Mouse (Mus musculus): ENCODE measurements around the gene Gm28035. TPM values are rescaled to one million over a fixed set of nuclear protein-coding genes. Genes with fewer than 3 reads are reported as not detected.
A peak's percentile ranks its signal among the peaks of the same experiment; 100 is the strongest.

The Gm28035 gene
- polyA plus RNA-seq, 1 experiment from 2014 or later: 0.08 TPM

GRCm38 (mm10) chr2:30244595-30245178 is 4.3 kb downstream of the Gm28035 start:
- DNase-seq (ENCODE audit: low spot score): no peak
- WGBS: 76% methylated on average over 7 of the region's 7 CpGs
- Histone ChIP-seq H3K9me3 (replicated peaks) (no peaks in the 10 kb centered on the region), H3K4me1 (peaks cover 47% of the 10 kb centered on the region), H3K27ac (peak overlapping the region; percentile 69; the same call in 1 of the 2 replicates), H3K36me3 (peaks cover 96% of the 10 kb centered on the region), H3K4me3 (no peak overlapping the region), H3K27me3 (ENCODE audit: low read depth, poor library complexity, severe bottlenecking) (no peaks in the 10 kb centered on the region)

GRCm38 (mm10) chr2:30247036-30247435 is 6.7 kb downstream of the Gm28035 start:
- peaks cover 96% of the 10 kb centered on the region for H3K36me3 ChIP-seq
- H3K4me1 ChIP-seq: peaks cover 42% of the 10 kb centered on the region
- H3K4me3 ChIP-seq: no peak overlapping the region
- 94% methylated on average over 5 of the region's 5 CpGs for WGBS
- H3K27ac ChIP-seq: no peak overlapping the region
- no peaks in the 10 kb centered on the region for H3K9me3 ChIP-seq (replicated peaks)
- no peak for DNase-seq (ENCODE audit: low spot score)
- H3K27me3 ChIP-seq (ENCODE audit: low read depth, poor library complexity, severe bottlenecking): no peaks in the 10 kb centered on the region

DNA sequence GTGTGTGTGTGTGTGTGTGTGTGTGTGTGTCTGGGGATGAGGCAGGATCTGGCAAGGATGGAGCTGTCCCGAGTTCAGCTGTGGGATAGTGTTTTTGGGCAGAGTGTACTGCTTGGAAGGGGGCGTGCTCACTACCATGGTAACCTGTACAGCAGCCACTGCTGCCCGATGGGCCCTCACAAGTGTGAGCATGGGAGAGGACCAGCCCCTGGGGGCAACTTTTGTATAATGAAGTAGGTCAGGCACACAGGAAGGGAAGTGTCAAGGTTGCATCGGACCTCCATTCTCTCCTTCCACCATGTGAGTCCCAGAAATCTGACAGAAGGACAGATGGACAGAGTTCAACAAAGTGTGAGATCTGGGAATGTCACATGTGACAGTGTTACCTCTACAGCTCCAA is 7.3 kb downstream of the Gm28035 start:
- Histone ChIP-seq H3K36me3 (peaks cover 94% of the 10 kb centered on the region), H3K4me1 (peaks cover 37% of the 10 kb centered on the region), H3K27ac (no peak overlapping the region), H3K9me3 (replicated peaks) (no peaks in the 10 kb centered on the region), H3K4me3 (no peak overlapping the region), H3K27me3 (ENCODE audit: low read depth, poor library complexity, severe bottlenecking) (no peaks in the 10 kb centered on the region)
- WGBS: 78% methylated on average over 4 of the region's 4 CpGs
- DNase-seq (ENCODE audit: low spot score): no peak

- no peak for DNase-seq (ENCODE audit: low spot score)
- Histone ChIP-seq H3K9me3 (replicated peaks) (no peaks in the 10 kb centered on the region), H3K27ac (no peak overlapping the region), H3K27me3 (ENCODE audit: low read depth, poor library complexity, severe bottlenecking) (no peaks in the 10 kb centered on the region), H3K4me1 (peaks cover 23% of the 10 kb centered on the region), H3K36me3 (peaks cover 94% of the 10 kb centered on the region), H3K4me3 (no peak overlapping the region)
- WGBS: 100% methylated on average over 3 of the region's 3 CpGs
Observed at GRCm38 (mm10) chr2:30249182-30249581, 8.8 kb downstream of the Gm28035 start.

DNA sequence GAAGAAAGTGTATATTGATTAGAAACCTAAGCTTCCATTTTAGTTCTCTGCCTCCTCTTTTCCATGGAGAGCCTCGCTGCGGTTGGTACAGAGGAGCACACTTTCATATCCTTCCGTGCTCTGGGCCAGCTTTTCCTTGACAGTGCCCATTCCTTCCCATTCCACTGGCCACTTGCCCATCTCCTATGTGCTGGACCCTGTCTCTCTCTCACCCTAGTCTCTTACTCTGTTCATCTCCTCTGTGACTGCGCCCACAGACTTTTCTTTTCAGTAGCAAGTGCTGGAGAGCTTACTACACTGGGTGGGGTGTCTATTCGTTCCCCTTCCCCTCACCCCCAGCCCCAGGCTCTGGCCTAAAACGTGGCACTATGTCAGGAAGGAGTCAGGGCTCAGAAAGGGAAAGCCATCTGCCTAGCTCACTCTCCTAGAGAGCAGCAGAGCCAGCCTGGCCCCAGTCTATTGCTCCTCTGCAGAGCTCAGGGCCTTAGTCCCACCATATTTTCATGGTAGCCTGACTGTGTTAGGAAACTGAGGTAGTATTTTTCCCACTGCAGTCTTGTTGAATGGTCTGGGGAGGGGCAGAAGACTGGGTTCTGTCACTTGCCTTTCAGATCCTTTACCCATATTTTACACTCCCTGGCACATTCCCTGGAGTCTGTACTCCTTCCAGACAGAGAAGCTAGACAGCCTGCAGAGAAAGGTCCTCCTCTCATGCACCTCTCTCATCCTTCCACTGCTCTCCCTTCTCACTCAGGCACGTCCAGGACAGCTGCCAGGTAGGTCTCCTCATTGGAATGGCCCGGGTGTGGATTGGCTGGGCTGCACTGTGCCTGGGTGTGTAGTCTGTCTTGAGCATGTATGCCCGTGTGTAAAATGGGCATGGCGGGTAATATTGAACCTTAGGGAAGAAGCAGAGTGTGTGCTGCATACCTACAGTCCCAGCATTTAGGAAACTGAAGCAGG is 10.1 kb downstream of the Gm28035 start:
- no peak overlapping the region for H3K4me3 ChIP-seq
- H3K27ac ChIP-seq: no peak overlapping the region
- 87% methylated on average over 10 of the region's 10 CpGs for WGBS
- DNase-seq (ENCODE audit: low spot score): no peak
- no peaks in the 10 kb centered on the region for H3K27me3 ChIP-seq (ENCODE audit: low read depth, poor library complexity, severe bottlenecking)
- H3K9me3 ChIP-seq (replicated peaks): no peaks in the 10 kb centered on the region
- H3K4me1 ChIP-seq: peaks cover 13% of the 10 kb centered on the region
- H3K36me3 ChIP-seq: peaks cover 95% of the 10 kb centered on the region

DNA sequence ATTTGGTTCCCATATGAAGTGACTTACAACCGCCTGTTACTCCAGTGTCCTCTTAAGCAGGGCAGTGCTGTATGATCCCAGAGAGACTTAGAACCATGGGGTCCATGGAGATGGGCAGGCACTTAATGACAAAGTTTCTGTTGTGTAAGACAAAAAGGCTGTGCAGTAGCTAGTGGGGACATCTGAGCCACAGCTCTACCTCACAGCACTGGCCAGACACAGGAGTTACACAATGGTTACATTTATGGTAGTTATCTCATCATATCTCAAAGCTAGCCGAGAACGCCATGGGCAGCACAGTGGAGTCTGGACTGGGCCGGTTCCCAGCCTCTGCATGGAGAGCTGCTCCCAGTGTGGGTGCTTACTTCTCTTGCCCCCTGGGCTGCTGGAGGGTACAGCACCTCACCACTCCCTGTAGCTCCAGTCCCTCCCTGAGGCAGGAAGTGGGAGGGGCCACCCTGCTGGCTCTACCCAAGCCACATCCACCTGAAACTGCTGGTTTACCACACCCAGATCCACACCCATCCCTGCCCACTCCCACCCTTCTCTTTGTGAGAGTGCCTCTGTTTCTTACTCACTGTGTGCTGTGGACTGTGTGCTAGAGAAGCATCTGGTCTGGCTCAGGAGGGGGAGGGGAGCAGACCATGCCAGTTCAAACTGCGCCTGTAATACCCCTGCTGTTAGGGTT is 11.2 kb downstream of the Gm28035 start:
- H3K4me3 ChIP-seq: no peak overlapping the region
- peaks cover 95% of the 10 kb centered on the region for H3K36me3 ChIP-seq
- no peak for DNase-seq (ENCODE audit: low spot score)
- H3K9me3 ChIP-seq (replicated peaks): no peaks in the 10 kb centered on the region
- 0 out of 2 replicates have a peak overlapping the region, but pooled peaks have one; percentile 10 for H3K27ac ChIP-seq
- no peaks in the 10 kb centered on the region for H3K27me3 ChIP-seq (ENCODE audit: low read depth, poor library complexity, severe bottlenecking)
- 82% methylated on average over 5 of the region's 5 CpGs for WGBS
- H3K4me1 ChIP-seq: peaks cover 8% of the 10 kb centered on the region

DNA sequence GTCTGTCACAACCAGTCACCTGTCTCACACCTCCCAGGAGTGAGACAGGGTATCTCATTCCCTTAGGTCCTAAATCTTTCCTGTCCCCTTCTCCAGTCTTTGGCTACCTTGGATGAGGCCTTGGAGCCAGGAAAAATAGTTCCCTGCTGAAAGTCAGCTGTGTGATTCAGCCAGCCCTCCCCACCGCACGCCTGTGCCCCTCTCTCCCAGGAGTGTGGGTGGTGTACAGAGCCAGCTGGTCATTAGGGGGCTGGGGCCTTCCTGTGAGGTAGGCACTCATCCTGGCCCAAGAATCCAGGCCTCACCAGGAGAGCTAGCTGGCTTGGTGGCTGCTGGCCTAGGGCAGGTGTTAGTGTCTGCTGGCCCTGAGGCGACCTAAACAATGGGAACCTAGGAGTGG is 12.2 kb downstream of the Gm28035 start:
- Histone ChIP-seq H3K27me3 (ENCODE audit: low read depth, poor library complexity, severe bottlenecking) (no peaks in the 10 kb centered on the region), H3K9me3 (replicated peaks) (no peaks in the 10 kb centered on the region), H3K27ac (peak overlapping the region; percentile 37; the same call in 1 of the 2 replicates), H3K4me1 (peaks cover 8% of the 10 kb centered on the region), H3K36me3 (peaks cover 98% of the 10 kb centered on the region), H3K4me3 (no peak overlapping the region)
- DNase-seq (ENCODE audit: low spot score): no peak
- 87% methylated on average over 3 of the region's 3 CpGs for WGBS

DNA sequence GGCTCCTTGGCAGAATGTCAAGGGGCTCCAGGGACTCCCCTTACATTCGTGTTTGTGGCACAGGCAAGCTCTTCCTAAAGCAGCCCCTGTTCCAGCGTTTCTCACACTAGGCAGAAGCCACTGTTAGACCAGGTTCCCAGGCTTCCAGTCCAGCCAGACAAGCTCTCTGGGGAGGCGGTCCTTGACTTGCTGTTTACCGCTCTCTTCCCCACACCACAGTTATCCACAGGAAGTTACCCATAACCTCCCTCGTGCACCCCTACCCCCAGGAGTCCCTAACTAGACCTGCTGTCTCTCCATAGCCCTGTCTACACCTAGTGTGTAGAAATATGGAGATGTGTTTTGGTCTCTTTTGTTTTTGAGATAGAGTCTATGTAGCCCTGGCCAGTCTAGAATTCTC is 13.4 kb downstream of the Gm28035 start:
- Histone ChIP-seq H3K27me3 (ENCODE audit: low read depth, poor library complexity, severe bottlenecking) (no peaks in the 10 kb centered on the region), H3K27ac (no peak overlapping the region), H3K4me1 (peaks cover 8% of the 10 kb centered on the region), H3K36me3 (peaks cover 98% of the 10 kb centered on the region), H3K4me3 (no peak overlapping the region), H3K9me3 (replicated peaks) (no peaks in the 10 kb centered on the region)
- no peak for DNase-seq (ENCODE audit: low spot score)
- 88% methylated on average over 5 of the region's 5 CpGs for WGBS

GRCm38 (mm10) chr2:30255631-30256395 is 15.4 kb downstream of the Gm28035 start:
- H3K27ac ChIP-seq: no peak overlapping the region
- WGBS: 97% methylated on average over 42 of the region's 42 CpGs
- H3K36me3 ChIP-seq: peaks cover 98% of the 10 kb centered on the region

DNA sequence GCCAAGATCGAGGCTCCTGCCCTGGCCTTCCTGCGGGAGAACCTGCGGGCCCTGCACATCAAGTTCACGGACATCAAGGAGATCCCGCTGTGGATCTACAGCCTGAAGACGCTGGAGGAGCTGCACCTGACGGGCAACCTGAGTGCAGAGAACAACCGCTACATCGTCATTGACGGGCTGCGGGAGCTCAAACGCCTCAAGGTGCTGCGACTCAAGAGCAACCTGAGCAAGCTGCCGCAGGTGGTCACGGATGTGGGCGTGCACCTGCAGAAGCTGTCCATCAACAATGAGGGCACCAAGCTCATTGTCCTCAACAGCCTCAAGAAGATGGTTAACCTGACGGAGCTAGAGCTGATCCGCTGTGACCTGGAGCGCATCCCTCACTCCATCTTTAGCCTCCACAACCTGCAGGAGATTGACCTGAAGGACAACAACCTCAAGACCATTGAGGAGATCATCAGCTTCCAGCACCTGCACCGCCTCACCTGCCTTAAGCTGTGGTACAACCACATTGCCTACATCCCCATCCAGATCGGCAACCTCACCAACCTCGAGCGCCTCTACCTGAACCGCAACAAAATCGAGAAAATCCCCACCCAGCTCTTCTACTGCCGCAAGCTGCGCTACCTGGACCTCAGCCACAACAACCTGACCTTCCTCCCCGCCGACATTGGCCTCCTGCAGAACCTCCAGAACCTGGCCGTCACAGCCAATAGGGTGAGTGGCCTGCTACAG is 16.4 kb downstream of the Gm28035 start:
- Histone ChIP-seq H3K27me3 (ENCODE audit: low read depth, poor library complexity, severe bottlenecking) (no peaks in the 10 kb centered on the region), H3K36me3 (peaks cover 98% of the 10 kb centered on the region), H3K9me3 (replicated peaks) (no peaks in the 10 kb centered on the region), H3K4me1 (peaks cover 4% of the 10 kb centered on the region), H3K27ac (no peak overlapping the region), H3K4me3 (no peak overlapping the region)
- WGBS: 96% methylated on average over 30 of the region's 30 CpGs
- no peak for DNase-seq (ENCODE audit: low spot score)

More at GRCm38 (mm10) chr2:30255631-30256395, 15.4 kb downstream of the Gm28035 start:
- H3K9me3 ChIP-seq (replicated peaks): no peaks in the 10 kb centered on the region
- no peak for DNase-seq (ENCODE audit: low spot score)
- no peak overlapping the region for H3K4me3 ChIP-seq
- H3K27me3 ChIP-seq (ENCODE audit: low read depth, poor library complexity, severe bottlenecking): no peaks in the 10 kb centered on the region
- H3K4me1 ChIP-seq: peaks cover 8% of the 10 kb centered on the region

- no peak for DNase-seq (ENCODE audit: low spot score)
- Histone ChIP-seq H3K4me1 (no peaks in the 10 kb centered on the region), H3K36me3 (peaks cover 99% of the 10 kb centered on the region), H3K9me3 (replicated peaks) (no peaks in the 10 kb centered on the region), H3K4me3 (no peak overlapping the region), H3K27ac (no peak overlapping the region), H3K27me3 (ENCODE audit: low read depth, poor library complexity, severe bottlenecking) (no peaks in the 10 kb centered on the region)
- WGBS: 89% methylated on average over 7 of the region's 7 CpGs
Observed at GRCm38 (mm10) chr2:30257699-30258460, 17.5 kb downstream of the Gm28035 start.

Data from limb, embryonic 10.5 days (tissue).